Mouse (Mus musculus) cerebellum, adult 11-12 months (tissue): ENCODE results near the gene Mmp17.

Source experiments
- DNase-seq: peaks from one replicate; pipeline ENCODE4 v3.0.0; 2022

Mmp17 gene

GRCm38 (mm10) chr5:129583761-129584582 lies at the start of gene Mmp17:
Mmp17 (plus strand) TSS chr5:129584169.
- peak; percentile 92 for DNase-seq

- peak; percentile 74 for DNase-seq
These were observed 49.5 kb upstream of the Mmp17 start for GRCm38 (mm10) chr5:129534500-129534899.

DNA sequence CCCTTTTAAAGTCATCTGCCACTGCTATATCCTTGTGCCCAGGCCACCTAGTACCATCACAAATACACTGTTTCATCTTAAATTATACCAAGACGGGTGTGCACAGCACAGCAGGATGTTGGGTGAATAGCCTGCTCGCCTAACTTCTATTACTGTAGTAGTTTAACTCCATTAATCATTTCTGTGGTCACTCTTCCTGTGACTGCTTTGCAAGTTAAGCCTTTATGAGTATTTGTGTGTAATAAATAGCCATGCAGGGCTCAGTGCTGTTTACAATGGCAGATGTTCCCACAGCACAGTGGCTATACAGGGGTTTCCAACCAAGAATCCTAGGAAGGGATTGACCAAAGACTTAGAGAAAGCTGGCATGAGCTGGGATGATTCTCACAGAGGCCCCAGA lies 48.9 kb upstream of the Mmp17 start:
- DNase-seq, result no peak

DNA sequence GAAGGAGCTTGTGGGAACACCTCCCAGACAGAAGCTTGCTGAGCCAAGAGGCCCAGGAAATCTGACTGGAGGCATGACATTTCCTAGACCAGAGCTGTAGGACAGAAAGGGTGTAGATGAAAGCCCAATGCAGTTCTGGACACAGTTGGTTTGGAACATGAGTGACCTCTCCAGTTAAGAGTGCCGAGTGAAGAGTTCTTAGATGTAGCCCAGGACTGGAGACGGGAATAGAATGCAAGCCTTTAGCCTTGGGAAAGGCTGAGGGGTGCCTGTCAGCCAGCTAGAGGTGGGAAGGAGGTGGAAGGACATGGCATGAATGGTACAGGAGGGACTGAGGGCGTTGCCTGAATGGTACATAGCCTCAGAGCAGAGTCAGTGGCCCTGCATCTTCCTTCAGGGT lies 48.5 kb upstream of the Mmp17 start:
- DNase-seq, result no peak

- no peak for DNase-seq
These were observed 45.1 kb upstream of the Mmp17 start for GRCm38 (mm10) chr5:129538826-129539225.

- DNase-seq, result no peak
These were observed 41.7 kb upstream of the Mmp17 start for GRCm38 (mm10) chr5:129542236-129542635.

GRCm38 (mm10) chr5:129545787-129546186 lies 38.2 kb upstream of the Mmp17 start:
- DNase-seq, result no peak

DNA sequence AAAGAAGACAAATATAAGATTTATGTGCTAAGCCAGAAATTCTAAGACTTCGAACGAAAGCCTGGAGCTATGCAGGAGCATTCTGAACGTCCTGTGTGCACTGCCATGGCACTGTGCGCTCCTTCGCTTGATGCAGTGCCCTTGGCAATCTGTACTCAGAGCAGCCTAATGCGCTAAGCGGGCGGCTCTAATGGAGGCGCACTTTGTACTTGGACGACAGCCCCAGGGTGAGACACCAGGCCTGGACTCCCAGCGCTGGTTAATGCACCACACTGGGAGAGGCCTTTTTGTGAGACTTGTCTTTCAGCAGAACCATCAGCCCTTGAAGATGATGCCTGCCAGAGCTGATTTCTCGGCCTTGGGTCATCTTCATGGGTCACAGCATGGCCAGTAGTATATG lies 34.3 kb upstream of the Mmp17 start:
- no peak for DNase-seq

DNA sequence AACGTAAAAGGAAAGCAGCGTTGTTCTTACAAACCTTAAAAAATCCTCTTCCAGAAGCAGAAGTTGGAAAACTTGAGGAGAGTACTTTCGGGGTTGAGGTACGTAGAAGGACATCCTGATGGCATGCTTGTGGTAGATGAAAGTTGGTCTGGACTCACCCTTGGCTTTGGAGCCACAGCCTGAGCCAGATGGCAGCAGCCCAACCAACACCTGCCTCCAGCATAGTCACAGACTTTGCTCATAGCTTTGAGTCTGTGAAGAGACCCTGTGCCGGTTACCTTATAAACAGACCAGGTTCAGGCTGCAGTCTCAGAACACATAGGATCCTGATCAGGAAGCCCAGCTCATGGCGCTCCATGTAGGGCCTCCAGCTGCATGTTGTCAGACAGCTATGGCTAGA lies 33.2 kb upstream of the Mmp17 start:
- DNase-seq, result no peak

DNA sequence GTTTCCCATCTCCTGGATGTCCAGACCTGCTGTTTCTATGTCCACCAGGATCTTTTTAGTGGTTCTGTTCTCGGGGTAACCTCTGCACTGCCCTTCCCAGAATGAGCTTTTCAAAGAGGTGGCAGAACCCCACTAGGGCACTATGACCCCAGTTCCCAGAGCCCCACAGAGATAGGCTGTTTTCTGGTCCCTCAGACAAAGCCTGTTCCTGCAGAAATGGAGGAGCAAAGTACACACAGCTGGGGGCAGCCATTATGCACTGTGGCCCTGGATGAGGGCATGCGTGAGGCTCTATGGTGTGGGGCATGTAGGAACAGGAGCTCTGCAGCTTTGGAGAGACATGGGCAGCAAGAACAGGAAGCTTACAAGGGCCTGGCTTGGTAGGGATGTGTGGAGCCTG lies 32.0 kb upstream of the Mmp17 start:
- DNase-seq, result no peak

GRCm38 (mm10) chr5:129553642-129554041 lies 30.3 kb upstream of the Mmp17 start:
- no peak for DNase-seq

DNA sequence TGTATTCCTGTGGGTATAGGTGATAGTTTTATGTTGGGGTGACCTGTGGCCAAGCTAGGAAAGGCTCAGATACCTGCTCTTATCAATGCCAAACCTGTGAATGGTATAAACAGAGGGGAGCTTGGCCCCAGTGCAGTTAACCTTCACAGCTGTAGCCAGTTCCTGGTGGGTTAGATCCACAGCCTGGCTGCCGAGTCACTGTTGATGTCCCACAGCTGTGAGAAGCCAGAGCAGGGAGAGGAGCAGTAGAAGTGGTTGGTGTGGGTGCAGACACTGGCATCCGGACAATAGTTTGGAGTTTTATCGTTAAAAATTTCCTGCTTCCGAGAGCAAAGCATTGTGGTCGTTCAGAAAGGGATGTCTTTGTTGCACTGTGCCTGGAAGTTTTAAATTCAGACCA lies 25.4 kb upstream of the Mmp17 start:
- no peak for DNase-seq

GRCm38 (mm10) chr5:129559283-129559682 lies 24.7 kb upstream of the Mmp17 start:
- no peak for DNase-seq

GRCm38 (mm10) chr5:129562342-129562741 lies 21.6 kb upstream of the Mmp17 start:
- DNase-seq, result peak; percentile 63

DNA sequence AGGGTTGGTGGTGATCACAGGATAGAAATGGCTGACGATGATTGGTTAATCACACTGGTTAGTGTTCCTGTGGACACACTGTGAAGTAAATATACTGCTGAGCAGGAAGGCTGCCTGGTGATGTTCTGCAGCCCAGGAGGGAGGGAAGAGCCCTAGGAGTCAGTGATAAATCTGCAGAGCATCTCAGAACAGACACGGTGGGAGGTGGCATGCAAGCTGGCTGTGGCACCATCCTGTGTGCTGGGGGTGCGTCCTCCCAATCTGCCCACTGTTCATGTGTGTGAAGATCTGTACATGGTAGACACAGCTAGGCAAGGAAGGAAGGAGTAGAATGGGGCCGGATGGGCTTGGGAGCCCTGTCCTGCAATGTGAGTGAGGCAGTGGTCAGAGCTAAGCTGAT lies 15.4 kb upstream of the Mmp17 start:
- DNase-seq, result no peak

DNA sequence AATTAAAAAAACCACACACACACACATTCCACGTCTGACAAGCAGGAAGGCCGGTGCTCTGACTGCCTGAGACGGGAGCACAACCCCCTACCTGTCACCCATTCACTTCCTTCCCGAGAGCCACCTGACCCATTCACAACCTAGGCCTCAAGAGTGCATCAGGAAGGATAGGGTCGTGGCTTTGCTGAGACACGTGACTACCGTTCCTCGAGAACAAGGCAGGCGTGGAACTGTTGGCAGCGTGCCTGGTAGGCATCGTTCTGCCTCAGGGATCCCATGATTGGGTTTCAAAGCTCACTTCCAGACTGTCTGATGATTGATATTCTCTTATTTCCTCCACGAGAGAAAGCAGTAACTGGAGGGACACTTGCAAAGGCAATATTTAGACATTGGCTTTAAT lies 5.8 kb upstream of the Mmp17 start:
- no peak for DNase-seq

DNA sequence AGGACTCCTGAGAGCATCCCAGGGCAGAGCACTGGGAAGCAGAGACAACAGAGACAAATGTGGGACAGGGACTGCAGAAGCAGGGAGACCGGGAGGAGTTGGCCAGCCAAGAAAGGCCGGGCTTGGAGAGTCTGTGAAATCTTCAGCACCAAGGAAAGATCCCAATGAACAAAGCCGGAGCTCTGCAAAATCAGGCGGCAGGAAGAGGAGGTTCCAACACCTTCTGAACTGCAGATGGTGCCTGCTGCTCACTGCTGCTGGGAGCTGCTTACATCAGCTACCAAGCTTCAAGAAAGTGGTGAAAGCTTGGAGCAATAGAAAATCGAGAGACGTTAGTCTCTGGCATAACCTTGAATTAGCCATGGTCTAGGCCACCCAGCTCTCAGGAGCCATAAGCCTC lies 3.9 kb upstream of the Mmp17 start:
- no peak for DNase-seq

DNA sequence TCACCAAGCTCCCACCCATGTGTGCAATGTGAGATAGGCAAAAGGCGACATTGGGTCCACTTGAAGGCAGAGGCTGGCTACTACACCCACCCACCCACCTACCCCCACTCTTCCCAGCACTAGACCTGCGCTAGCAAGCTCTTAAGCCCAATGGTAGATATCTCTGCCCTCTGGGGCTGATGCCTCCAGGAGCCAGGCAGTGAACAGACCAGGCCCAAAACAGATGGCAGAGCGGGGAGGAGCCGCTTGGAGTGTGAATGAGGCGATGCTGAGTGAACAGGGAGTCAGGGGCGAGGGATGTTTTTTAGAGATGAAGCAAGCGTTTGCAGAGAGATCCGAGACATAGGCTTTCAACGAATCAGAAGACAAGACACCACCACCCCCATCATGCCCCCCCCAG lies 3.4 kb upstream of the Mmp17 start:
- no peak for DNase-seq

- DNase-seq, result no peak
These were observed 3.0 kb upstream of the Mmp17 start for GRCm38 (mm10) chr5:129581015-129581414.

GRCm38 (mm10) chr5:129583331-129583730 lies 638 bp upstream of the Mmp17 start:
- DNase-seq, result no peak

GRCm38 (mm10) chr5:129584583-129585541 lies 893 bp downstream of the Mmp17 start:
- peak; percentile 76 for DNase-seq

- peak; percentile 85 for DNase-seq
These were observed 2.0 kb downstream of the Mmp17 start for GRCm38 (mm10) chr5:129586016-129586415.

- DNase-seq, result peak; percentile 67
These were observed 2.5 kb downstream of the Mmp17 start for GRCm38 (mm10) chr5:129586471-129586870.

DNA sequence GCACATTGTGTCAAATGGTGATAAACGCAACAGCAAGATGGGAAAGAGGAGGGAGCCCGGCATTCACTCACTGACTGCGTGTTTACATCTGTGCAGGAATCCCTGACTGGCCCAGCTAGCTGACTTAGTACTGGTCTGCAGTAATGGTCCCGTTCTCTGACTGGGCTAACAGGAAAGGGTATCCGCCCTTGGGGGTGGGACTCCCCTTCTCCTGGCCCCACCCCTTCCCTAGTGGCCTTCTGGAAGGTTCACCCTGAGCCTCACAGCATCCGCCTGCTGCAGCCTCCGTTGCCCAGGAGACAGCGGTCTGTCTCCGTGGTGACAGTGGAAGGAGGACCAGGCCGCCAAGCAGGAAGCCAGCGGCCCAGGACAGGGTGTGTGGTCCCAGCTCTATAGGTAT lies 6.9 kb downstream of the Mmp17 start:
- peak; percentile 66 for DNase-seq
